Mouse (Mus musculus): Measurements from ENCODE around the gene Lrrc75a.
A peak's percentile ranks its signal among the peaks of the same experiment; 100 is the strongest.

Lrrc75a gene

GRCm38 (mm10) chr11:62645337-62645675 lies 3.0 kb downstream of the Lrrc75a start:
- peak; percentile 73 for DNase-seq (ENCODE audit: low spot score)

- no peak for DNase-seq (ENCODE audit: low spot score)
Observed at GRCm38 (mm10) chr11:62644602-62645336, 3.6 kb downstream of the Lrrc75a start.

- DNase-seq (ENCODE audit: low spot score), result no peak
Observed at GRCm38 (mm10) chr11:62643681-62644363, 4.5 kb downstream of the Lrrc75a start.

- peak; percentile 71 for DNase-seq (ENCODE audit: low spot score)
Observed at GRCm38 (mm10) chr11:62643011-62643631, 5.2 kb downstream of the Lrrc75a start.

- DNase-seq (ENCODE audit: low spot score), result no peak
Observed at GRCm38 (mm10) chr11:62642023-62642844, 6.1 kb downstream of the Lrrc75a start.

GRCm38 (mm10) chr11:62640378-62640777 lies 7.9 kb downstream of the Lrrc75a start:
- no peak for DNase-seq (ENCODE audit: low spot score)

- DNase-seq (ENCODE audit: low spot score), result no peak
Observed at GRCm38 (mm10) chr11:62638402-62638801, 9.9 kb downstream of the Lrrc75a start.

- DNase-seq (ENCODE audit: low spot score), result peak; percentile 33
Observed at GRCm38 (mm10) chr11:62637806-62638205, 10.5 kb downstream of the Lrrc75a start.

GRCm38 (mm10) chr11:62637401-62637800 lies 10.9 kb downstream of the Lrrc75a start:
- DNase-seq (ENCODE audit: low spot score), result no peak

GRCm38 (mm10) chr11:62636840-62637221 lies 11.5 kb downstream of the Lrrc75a start:
- no peak for DNase-seq (ENCODE audit: low spot score)

- no peak for DNase-seq (ENCODE audit: low spot score)
Observed at GRCm38 (mm10) chr11:62636105-62636839, 12.1 kb downstream of the Lrrc75a start.

GRCm38 (mm10) chr11:62635406-62635805 lies 12.9 kb downstream of the Lrrc75a start:
- peak; percentile 40 for DNase-seq (ENCODE audit: low spot score)

GRCm38 (mm10) chr11:62631138-62631537 lies 17.2 kb downstream of the Lrrc75a start:
- no peak for DNase-seq (ENCODE audit: low spot score)

- no peak for DNase-seq (ENCODE audit: low spot score)
Observed at GRCm38 (mm10) chr11:62630225-62630821, 18.0 kb downstream of the Lrrc75a start.

- no peak for DNase-seq (ENCODE audit: low spot score)
Observed at GRCm38 (mm10) chr11:62629352-62630224, 18.7 kb downstream of the Lrrc75a start.

GRCm38 (mm10) chr11:62624341-62625291 lies 23.7 kb downstream of the Lrrc75a start:
- no peak for DNase-seq (ENCODE audit: low spot score)

GRCm38 (mm10) chr11:62622850-62623249 lies 25.5 kb downstream of the Lrrc75a start:
- no peak for DNase-seq (ENCODE audit: low spot score)

- no peak for DNase-seq (ENCODE audit: low spot score)
Observed at GRCm38 (mm10) chr11:62621586-62622283, 26.6 kb downstream of the Lrrc75a start.

All from ovary, postnatal 36 days (tissue).